Mouse (Mus musculus): ENCODE measurements around the gene Sumo2.
"Not testable (repeated sequence)": the region's sequence is repeated elsewhere in the genome, so short reads cannot be mapped to it uniquely, and the experiment has no call there.

Sumo2 gene

DNA sequence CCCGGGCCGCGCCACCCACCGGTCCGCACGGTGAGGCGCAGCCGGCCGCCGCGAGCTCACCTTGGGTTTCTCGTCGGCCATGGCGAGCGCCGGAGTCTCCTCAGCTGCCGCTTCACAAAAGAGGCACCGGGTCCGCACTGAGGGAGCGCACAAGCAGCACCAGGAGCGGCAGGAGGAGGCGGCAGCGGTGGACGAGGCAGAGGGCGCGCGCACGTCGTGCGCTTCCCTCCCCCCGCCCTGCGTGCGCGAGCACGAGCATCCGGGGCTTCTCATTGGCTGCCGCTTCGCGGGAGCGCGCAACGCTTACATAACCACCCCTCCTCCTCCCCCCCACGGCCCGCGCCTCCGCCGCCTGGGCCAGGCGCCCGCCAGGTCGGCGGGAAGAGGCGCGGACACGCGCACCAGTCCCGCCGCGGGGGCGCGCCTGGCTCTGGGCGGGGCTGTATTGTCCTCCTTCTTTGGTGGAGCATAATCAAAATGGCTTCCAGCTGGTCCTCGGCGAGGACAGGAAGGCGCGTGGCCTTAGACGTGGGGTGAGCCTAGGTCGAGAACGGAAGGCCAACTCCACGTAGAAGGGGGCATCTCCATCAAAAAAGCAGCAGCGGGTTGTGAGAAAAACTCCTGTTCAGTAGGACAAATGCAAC, at the start of gene Sumo2:
Gene Sumo2 (minus strand): TSS at position 239 of the 644 bp plus-strand sequence.
- DNase-seq, result peak; percentile 98

DNA sequence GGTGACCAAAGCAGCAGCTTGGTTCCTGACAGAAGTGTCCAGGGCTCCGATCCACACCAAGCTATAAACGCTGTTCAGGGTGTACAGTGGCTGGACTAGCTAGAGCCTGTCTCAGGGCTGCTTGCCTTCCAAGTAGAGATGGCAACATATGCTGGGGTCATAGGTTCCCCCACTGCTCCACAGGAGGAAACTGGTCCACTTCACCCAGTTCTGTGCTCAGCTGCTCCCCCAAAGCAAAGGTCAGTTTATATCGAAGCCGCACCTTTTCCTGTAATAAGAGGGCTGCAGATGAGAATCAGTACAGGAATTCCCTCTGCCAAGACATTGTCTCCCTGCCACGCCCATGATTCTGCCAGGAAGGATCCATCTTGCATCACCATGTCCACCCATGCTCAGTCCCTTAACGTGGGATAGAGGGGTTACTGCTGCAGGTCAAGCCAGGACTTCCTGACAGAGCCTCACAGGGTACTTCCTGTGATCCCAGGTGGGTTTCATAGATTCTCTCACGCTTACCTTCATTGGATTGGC, 49.6 kb upstream of the Sumo2 start:
- no peak for DNase-seq

DNA sequence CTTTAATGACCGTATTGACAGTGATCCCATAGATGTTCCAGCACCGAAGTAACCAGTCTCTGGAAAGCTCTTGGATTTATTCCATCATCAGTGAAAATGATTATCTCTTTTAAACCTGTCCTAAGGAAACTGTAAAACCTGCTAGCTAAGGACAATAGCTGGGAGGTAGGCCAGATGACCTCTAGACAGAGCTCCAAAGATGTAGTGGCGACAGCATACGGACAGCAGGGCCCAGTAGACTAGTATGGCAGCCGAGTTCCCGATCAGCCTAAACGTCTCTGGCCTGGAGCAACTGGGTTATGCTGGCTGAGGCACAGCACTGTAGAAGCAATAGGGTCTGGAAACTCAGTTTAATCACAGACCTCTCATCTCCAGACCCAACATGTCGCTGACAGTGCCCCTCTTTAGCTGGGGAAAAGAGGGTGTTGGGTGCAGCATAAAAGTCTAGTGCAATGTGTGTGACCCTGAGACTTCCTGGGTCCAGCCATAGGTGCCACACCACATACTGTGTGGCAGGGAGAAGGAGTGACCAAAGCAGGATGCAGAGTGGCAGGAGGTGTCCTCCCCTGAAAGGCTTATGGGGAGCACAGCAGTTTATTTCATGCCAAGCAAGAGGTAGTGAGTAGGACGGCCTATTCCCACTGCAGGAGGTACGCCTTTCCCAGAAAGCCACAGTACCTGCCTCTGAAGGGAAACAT, 48.4 kb upstream of the Sumo2 start:
- DNase-seq, result no peak

DNA sequence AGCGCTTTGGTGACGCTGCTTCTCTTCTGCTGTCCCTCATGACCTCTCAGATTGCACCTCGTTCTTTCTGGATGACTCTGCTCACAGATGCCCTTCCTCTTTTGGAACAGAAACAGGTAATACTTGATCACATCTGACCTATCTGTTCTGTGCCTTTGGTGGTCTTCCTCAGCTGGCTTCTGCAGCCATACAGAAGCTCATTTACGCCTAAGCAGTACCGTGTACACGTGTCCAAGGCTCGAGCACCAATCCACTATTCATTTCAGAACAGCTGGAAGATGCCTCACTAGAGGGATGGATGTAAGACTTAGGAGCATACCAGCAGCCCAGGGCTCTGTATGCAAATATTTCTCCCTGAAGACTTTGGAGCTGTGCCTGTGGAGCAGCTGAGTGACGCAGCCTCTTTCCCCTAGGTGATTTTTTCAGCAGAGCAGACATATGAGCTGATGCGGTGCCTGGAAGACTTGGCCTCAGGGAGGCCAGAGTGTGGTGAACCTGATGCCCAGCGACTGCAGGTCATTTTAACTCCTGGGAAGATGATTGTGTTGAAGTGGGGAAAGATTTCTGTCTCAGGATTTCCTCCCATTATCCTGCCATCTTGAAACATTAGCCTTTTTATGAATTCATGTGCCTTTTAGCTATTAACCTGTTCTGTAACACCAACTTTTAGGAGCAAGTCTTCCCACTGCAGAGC, 47.0 kb upstream of the Sumo2 start:
- DNase-seq, result no peak

DNA sequence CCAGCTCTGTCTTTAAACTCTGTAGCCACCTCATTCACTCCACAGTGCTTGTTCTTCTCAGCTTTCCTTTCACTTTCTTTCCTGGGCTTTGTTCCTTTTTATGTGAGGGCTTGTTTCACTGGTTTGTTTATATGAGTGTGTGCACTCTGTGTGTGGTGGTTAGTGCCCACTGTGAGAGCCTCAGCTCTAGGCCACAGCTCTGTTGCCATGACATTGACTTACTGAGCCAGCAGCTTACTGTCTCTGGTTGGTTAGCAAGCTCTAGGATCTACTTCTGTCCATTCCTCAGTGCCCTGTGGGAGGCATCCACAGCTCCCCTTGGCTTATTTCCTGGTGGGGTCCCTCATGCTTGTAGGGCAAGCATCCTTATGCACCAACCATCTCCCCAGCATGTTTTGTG, 43.0 kb upstream of the Sumo2 start:
- DNase-seq, result no peak

DNA sequence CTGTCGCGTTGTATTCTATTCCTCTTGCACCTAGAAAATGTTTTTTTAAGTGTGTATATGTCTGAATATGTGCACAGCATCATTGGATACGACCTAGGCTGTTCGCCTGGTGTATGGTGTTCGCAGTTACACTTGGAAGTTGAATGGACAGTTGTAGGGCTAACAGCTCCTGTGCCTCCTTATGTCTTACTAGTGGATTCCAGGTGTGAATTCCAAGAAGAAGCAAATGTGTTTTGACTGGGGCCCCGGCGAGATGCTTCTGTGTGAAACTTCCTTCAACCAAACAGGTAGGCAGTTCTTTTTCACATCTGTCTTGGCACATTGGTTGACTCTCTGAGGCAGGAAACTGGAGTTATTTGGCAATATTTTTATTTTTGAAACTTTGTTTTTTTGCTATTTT, 28.9 kb upstream of the Sumo2 start:
- DNase-seq, result no peak

DNA sequence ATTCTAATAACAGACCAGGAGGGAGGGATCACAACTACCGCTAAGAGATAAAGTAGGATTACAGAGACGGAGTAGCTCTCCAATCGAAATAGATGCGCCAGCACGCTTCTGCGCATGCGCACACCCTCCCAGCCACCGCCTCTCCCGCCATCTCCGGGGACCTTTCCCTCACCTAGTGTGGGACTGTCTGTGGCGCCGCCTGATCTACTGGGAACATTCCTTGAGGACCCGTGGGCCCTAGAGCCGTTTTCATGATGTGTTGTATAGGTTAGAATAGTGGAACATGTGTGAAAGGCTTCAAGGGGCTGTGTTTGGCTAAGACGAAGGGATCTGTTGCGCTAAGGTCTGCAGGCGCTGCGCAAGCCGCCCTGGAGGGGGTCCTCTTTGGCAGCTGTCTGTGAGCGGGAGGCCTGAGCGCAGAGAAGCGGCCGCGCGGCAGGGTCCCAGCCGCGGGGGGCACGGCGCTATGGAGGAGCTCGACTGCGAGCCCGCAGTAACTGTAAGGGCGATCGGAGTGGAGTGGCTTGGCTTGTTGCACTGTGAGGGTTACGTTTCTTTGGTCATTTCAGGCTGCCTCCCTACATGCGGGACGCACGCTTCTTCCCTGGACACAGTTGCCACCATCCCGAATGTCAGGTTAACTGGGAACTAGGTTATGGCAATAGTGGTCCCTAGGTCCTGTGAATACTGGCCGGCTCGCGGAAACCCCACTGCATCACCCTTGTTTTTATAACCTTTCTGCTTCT, 28.2 kb upstream of the Sumo2 start, which contains the start of gene Nup85:
Gene Nup85 (plus strand): TSS at position 371 of the 746 bp plus-strand sequence.
- peak; percentile 96 for DNase-seq

DNA sequence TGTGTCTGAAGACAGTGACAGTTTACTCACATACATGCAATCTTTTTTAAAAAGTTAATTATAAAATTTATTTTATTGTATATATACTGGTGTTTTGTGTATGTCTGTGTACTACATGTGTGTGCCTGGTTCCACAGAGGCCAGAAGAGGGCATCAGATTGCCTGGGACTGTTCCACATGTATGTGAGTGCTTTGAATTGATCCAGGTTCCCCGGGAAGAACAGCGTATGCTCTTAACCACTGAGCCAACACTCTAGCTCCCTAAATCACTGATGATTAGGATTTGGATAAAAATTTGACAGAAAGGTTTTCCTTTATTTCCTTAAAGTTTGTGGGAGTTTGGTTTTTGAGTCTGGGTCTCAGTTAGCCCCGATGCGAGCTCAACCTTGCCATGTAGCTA, 27.3 kb upstream of the Sumo2 start:
- DNase-seq, result no peak

DNA sequence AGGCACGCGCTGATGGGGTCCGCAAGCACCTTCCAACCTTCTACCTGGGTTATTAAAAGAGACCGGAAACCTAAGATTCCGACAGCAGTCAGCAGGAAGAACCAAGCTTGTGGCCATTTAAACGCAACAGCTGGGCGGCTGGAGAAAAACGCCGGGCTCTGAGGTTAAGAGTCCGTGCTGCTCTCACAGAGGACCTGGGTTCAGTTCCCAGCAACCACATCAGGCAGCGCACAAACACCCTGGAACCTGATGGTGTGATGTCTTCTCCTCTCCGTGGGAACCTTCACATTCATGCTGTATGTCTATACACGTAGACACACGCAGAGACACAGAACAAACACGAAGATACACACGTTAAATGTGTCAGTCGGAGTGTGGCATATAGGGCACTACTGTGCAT, 19.6 kb upstream of the Sumo2 start:
- DNase-seq, result no peak

DNA sequence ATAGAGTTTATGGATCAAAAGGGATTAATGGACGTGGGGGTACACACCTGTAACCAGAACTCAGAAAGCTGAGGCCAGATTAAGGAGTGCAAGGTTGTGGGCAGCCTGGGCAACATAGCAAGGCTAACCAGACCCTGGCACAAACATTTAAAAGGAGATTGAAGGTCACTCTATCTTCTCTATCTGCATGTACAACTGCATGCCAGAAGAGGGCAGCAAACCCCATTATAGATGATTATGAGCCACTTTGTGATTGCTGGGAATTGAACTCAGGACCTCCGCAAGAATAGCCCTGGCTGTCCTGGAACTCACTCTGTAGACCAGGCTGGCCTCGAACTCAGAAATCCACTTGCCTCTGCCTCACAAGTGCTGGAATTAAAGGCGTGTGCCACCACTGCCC, 16.7 kb upstream of the Sumo2 start:
- DNase-seq, result no peak

DNA sequence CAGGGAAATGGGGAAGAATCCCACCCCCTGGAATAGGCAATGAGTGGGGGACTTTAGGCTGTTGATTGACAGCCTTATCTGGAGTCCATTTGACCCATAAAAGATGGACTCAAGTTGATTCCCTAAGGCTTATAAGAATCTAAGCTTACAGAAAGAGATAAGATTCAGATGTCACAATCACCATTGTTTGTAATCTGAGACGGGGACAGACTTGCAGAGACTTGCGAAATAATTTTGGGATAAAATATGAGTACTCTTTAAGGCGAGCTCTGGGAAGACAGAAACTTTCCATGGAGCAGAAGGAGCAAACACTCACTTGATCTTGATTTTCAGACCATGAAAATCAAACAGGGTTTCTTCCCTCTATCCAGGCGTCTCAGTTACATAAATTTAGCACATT, 7.5 kb upstream of the Sumo2 start:
- no peak for DNase-seq

DNA sequence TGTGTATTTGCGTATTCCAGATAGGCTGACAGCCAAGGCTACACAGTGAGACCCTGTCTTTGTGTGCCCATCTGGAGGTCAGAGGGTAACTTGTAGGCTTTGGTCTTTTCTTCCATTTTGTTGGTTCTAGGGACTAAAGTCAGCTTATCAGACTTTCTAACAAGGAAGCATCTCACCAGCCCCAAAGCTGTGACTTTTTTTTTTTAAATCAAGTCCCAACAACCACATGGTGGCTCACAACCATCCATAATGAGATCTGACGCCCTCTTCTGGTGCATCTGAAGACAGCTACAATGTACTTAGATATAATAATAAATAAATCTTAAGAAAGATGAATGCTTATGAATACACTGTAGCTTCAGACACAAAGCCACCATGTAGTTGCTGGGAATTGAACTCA, 2.0 kb upstream of the Sumo2 start:
- no peak for DNase-seq

DNA sequence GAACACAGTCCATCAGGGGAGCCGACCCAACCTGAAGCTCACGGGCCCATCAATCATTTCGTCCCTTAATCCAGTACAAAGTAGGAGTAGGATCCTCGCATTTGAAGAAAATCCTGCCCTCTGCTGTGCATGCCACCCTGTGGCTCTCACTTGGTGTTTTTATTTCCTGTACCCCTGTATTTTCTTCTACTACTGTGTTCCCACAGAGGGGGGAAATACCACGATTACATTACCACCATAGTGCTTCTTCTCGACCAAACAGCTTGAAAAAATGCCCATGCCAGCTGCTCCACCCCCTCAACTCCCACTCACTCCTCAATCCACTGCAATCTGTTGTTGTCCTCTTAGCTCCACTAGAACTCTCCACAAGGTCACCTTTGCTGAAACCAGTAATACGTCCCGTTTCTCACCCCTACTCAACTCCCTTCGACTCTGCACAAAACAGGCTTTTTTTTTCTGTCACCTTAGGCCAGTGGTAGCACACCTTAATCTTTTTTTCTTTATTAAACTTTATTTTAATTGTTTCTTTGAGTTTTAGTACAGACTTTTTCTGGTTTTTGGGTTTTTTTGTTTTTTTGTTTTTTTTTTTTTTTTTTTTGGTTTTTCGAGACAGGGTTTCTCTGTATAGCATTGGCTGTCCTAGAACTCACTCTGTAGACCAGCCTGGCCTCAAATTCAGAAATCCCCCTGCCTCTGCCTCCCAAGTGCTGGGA, 936 bp upstream of the Sumo2 start:
- DNase-seq, result peak; percentile 49

DNA sequence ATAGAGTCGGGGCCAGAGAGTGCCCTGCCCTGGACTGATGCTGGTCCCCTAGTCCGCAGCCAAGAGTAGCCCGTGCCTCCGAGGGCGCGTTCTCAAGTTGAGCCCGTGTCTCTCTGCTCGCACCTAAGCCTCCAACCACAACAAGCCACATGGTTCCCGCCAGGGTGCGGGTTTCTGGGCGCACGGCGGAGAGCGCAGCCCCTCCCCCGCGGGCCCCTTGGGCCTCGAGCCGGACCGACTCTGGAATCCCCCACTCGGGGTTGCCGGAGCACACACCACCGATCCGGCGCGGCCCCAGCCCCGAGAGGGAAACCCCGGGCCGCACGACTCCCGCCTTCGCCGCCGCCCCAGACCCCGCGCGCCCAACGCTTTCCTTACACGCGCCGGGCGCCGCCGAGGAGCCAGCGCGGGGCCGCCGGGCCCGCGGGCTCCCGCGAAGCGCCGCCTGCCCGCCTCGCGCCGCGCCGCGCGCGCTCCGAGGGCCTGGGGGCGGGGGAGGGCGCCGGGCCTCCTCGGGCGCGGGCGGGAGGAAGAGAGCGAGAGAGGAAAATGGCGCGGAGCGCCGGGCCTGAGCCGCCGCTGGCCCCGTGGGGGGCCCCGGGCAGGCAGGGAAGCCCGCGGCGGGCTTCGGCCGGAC, 557 bp downstream of the Sumo2 start:
- DNase-seq, result peak; percentile 67

DNA sequence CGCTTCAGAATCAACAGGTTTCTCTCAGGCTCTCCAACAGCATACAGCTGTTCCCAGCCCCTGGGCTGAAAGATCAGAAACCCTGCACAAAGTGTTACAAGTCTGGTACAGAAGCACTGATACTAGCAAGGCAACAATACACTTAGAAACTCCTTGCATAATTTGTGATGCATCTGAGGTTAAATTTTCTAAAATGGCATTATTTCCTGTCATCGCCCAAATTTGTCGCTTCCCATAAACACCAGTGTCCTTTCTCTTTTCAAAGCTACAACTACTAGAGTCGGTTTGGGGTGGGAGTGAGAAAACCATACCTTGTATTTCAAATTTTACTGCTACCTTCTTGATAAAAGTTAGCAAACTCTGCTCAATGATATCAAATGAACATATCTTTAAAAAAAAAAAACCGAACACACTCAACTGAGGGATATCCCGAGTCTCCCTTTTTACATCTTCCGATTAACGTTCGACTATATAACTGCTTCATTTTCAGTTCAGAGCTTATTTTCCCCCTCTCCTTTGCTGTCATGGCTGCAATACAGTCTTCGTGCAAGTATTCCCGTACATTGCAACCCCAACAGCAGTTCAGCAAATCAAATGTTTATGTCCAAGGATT, 1.2 kb downstream of the Sumo2 start:
- no peak for DNase-seq

DNA sequence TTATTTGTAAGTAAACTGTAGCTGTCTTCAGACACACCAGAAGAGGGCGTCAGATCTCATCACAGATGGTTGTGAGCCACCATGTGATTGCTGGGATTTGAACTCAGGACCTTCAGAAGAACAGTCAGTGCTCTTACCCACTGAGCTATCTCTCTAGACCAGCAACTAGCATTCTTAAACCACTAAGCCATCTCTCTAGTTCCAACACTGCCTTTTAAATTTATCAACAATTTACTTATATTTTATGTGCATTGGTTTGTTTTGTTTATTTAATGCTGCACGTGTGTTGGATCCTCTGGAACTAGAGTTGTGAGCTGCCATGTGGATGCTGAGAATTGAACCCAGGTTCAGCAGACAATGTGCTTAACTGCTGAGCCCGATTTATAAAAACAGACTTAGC, 9.6 kb downstream of the Sumo2 start:
- DNase-seq, result not testable (repeated sequence)

DNA sequence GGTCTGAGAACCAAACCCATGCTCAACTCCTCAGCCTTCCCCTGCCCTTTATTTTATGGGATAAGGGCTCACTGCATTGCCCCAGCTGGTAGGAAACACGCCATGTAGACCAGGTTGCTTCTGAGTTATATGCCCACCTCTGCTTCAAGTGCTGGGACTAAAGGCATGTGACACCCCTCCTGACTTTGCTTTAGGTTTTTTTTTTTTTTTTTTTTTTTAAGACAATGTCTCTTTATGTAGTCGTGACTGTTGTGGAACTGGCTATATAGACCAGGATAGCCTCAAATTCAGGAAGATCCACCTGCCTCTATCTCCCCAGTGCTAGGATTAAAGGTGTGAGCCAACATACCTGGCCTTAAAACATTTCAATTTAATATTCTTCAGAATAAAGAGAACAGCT, 13.4 kb downstream of the Sumo2 start:
- DNase-seq, result no peak

DNA sequence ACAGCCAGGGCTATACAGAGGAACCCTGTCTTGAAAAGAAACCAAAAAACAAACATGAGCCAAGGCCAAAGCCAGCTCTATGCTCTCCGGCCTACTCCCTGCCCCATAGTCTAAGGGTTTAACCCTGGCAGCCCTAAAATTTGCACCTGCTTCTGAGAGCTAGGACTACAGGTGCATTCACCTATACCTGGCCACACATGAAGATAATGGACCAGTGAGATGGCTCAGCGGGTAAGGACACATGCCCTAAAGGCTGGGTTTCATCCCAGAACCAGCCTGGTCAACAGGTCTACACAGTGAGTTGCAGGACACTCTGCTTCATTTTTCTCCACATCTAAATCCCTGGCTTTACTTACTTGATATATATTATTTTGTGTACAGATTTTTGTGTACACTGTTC, 13.8 kb downstream of the Sumo2 start:
- DNase-seq, result no peak

DNA sequence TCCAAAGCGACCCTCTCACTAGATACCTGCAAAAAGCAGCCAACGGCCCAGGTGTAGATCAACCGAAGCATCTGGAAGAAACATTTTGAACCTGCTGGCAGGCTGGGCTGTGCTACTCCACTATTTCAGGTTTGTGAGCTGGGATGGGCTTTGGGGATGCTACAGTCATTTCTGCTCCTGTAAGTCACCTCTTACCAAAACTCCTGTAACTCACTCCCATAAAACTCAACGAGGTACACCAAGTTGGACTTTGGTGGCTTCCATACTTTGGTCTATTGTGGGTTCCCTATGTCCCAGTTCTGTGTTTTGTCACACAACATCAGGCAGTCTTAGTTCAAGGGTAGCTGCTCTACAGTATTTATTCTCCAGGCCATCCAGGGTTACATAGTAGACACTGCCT, 15.0 kb downstream of the Sumo2 start:
- no peak for DNase-seq

DNA sequence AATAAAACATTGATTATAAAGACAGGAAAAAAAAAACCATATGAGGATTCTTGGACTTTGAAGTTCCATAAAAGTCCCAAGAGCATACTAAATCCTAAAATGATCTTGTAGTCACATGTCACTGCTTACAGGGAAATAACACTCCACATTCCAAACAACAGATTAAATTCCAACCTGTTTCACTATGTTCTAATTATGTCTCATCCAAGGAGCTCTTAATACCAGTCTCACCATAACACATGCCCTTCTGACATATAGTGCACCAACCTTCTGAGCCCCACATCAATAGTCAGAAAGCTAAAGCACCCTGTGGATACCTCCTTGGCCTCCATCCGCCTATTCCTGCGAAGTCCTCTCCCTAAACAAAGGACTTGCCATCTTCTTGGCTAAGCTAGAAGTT, 15.9 kb downstream of the Sumo2 start:
- no peak for DNase-seq

DNA sequence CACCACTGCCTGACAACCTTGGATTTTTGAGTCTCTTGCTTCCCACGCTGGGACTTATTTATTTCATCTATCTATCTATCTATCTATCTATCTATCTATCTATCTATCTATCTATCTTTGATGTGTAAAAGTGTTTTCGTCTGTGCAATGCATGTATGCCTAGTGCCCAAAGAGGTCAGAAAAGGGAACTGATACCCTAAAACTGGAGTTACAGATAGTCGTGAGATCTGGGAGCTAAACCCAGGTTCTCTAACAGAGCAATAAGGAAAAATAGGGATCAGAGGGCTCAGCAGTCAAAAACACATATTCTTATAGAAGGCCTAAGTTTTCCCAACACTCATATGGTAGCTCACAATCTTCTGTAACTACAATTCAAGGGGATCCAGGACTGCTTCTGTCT, 16.5 kb downstream of the Sumo2 start:
- no peak for DNase-seq

DNA sequence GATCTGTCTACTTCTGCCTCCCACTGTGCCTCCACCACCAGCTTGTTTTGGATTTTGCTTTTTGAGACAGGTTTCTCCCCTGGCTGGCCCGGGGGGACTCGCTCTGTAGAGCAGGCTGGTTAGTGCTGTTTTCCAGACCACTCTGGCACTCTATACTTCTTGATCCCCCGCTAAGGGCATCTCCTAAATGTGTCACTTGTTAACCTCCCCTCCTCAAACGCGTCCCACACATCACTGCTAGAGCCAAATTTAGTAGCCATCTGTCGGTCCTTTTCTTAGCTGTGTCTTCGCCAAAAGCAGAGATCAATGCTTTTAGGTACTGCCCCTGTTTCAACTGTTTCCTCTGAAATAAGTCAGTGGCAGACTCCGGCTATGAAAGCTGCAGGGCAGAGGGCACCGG, 17.4 kb downstream of the Sumo2 start:
- no peak for DNase-seq

Measured in cerebellum, adult 11-12 months (tissue).